Mouse (Mus musculus) NIH3T3 (cell line): ENCODE data around the gene Pitx2.

Experiments used
- DNase-seq: peaks from one replicate; pipeline ENCODE4 v3.0.0-alpha.2; 2012; ENCODE audit warnings: low read depth

Pitx2 gene

DNA sequence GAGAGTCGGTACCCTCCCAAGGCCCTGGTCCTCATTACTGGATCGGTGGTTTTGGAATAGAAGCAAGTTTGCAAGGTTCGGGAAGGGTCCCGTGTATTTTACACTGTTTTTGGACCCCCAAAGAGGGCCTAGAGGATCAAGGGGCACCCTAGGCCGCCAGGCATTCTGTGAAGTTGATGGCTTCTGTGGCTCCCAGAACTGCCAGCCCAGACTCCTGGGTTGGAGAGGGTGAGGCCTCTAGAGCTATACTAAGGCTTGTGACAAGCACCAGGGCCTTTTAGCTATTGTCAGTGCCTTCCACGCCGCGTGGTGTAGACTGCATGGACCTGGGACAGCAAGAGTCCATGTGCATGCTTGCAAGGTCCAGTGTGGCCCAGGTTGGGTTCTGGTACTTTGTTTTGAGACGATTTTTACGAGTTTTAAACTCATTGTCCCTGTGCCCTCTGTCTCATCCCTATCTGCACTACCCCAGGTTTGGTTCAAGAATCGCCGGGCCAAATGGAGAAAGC is 18.2 kb downstream of the Pitx2 start:
- DNase-seq = no peak

DNA sequence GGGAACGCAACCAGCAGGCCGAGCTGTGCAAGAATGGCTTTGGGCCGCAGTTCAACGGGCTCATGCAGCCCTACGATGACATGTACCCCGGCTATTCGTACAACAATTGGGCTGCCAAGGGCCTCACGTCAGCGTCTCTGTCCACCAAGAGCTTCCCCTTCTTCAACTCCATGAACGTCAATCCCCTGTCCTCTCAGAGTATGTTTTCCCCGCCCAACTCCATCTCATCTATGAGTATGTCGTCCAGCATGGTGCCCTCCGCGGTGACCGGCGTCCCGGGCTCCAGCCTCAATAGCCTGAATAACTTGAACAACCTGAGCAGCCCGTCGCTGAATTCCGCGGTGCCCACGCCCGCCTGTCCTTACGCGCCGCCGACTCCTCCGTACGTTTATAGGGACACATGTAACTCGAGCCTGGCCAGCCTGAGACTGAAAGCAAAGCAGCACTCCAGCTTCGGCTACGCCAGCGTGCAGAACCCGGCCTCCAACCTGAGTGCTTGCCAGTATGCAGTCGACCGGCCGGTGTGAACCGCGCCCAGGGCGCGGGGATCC is 18.8 kb downstream of the Pitx2 start:
- DNase-seq = no peak

DNA sequence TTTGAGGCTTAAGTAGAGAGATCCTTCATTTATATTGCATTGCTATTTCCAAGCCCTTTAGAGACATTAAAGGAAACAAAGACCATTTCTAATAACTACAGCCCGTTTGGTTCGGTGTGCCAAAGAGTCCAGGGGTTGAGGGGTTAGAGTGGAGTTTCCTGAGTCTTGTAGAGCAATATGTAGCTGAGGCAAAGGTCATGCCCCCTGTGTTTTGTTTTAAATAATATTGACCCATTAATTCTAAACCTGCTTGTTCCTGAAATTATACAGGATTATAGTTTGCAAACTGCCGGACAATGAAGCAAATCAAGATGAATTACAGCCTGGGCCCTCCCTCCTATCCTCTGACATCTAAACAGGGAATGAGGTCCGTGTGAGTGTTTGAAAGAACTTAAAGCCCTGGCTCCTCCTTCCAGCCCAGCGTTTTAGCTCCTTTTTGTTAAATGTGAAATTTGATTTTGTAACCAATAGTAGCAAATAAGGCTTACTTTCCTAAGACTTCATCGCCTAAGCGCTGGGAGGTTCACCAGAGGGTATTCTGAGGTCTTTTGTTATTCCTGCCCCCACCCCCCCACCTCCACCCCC is 20.5 kb downstream of the Pitx2 start:
- no peak for DNase-seq

DNA sequence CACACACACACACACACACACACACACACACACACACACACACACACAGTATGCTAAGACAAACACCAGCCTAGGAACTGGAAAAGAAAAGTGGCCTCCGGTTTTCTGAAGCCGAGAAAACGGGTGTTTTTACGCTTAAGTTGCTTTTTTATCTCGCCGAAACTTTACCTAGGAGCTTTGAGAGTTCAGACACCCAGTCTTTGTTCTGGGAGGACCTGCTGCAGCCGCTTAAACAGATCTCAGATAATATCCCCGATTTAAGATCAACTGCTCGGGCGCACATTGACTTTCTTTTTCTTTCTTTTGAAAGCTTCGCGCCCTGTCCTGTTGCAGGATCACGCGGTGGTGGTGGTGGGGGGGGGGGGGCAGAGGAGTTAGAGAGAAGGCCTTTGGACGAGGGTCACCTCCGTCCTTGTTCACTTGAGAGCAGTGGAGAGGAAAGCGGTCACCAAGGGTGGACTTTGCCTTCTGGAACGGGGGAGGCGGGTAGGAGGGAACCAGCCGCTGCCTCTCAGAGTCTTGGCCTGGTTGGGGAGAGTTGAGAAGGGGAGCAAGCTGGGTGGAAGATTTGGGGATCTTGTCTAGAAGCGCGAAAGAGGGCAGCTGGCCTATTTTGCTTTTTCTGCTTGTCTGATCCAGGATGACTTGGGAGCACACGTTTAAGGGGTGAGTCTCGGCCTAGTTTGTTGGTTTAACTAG is 21.2 kb downstream of the Pitx2 start:
- no peak for DNase-seq

DNA sequence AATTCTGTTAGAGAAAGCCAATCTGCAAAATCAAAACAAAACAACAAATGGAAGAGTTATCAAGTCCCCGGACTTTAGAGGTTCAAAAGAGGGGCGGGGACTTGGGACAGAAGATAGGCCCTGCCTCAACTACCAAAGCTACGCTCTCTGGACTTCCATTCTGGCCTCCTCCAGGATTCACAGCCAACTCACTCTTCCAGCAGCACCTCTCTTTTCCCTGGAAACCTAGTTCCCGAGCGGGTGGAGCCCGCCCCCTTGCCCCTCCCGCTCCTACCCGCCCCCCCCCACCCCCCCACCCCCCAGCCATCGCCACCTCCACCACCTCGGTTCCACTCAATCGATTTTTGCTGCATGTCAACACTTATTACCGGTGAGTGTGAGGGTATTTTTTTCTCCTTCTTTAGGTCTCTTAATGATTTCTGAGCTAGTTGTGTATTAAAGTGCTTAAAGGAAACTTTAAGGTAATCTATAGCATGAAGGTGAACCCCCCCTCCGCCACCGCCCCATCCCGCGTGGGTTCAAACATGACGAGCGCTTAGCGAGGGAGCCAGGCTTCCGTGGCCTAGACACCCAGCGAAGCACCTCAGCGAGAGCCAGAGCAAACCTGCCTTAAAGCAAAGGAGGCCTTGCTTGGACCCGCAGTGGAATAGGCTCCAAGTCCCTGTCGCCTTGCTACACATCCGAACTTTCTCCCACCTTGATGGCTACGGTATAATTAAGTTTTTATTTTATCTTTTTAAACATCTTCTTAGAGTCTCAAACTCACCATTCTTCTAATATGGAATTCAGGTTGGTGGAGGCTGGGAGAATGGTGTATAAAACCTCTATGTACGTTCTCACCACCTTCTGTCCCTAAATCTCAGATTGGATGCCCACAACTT is 21.9 kb downstream of the Pitx2 start:
- no peak for DNase-seq

DNA sequence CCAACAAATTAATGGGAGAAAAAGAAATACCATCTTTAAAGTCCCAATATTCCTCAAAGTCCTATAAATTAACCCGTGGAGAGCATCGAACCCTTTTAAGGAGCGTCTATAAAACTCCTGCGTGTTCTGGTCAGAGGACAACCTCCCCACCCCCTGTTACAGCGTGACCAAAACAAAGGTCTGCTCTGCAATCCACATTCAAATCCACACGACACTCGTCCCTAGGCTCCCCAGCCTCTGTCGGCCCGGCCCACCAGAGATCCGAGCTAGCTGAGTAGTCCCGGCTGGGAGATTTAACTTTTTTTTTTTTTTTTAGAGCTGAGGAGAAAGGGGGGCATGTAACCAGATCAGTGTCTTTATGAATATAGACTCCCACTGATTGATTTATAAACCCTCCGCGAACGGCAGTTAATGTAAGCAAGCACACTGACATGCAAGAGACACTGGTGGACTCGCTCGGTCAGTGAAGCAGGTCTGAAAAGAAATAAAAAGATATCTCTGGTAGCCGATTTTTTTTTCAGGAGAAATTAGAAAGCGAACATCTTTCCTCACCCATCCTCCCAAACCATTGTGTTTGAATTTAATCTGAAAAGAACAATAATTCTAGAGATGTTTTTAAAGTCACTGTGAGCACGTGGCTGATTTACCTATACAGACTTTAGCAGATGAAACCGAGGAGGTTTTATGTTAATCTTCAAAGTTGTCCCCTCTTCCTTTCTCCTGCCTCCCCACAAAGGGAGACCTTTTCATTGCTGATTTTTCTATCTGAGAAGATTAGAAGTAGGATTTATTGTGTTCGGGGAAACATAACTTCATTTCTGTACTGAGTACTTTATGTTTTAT is 23.0 kb downstream of the Pitx2 start:
- no peak for DNase-seq

DNA sequence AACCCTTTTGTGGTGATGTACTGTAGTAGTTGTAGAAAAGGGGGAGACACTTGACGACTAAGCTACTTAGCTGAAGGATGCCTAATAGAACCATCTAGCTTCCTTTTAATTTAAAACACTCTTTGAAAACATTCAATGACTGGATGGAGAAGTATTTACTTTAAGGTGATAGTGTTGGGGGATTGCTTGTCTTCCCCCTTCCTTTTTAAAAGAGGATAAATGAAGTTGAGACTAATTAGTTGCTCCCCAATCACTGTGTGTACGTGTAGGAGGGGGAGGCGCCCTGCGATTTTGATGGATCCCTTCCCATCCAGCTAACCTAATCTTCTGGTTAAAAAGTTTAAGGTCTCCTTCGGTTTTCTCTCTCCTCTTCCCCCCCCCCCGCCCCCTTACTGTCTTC is 23.7 kb downstream of the Pitx2 start:
- no peak for DNase-seq

DNA sequence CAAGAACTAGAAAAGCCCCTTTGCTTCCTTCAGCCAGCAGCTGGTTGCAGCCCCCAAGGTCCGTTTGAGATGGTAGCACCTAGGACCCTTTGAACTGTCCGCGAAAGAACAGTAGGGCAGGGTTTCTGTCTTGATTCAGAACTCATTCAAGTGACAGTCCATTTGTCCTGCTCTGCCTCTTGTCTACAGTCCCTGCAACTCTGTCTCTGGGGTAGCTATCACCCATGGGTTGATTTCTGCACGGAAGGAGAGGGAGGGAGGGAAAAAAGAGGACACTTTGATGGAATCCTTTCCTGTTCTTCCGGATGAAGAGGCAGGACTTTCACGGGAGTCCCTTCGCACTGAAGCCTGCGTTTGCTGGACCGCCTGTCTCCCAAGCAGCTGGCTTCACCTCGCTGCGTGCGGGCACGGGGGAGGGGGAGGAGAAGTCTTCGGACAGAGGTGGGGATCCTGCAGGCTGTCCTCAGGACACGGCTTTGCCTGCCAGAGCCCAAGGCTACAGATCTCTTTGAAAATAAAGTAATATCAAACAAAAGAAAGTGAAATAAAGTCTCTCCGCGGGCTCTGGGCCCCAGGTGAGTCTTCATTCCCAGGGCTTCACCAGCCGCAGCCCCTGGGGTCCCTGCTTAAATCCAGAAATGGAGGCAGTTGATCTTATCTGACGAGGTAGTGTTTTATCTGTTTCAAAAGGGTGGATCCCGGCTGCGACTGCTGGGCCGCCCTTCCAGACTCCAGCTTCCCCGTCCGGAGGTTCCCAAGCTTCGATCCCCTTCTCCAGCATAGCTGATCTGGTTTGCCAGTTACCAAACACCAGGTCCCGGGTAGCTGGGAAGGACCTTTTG is 24.5 kb downstream of the Pitx2 start:
- DNase-seq = no peak

DNA sequence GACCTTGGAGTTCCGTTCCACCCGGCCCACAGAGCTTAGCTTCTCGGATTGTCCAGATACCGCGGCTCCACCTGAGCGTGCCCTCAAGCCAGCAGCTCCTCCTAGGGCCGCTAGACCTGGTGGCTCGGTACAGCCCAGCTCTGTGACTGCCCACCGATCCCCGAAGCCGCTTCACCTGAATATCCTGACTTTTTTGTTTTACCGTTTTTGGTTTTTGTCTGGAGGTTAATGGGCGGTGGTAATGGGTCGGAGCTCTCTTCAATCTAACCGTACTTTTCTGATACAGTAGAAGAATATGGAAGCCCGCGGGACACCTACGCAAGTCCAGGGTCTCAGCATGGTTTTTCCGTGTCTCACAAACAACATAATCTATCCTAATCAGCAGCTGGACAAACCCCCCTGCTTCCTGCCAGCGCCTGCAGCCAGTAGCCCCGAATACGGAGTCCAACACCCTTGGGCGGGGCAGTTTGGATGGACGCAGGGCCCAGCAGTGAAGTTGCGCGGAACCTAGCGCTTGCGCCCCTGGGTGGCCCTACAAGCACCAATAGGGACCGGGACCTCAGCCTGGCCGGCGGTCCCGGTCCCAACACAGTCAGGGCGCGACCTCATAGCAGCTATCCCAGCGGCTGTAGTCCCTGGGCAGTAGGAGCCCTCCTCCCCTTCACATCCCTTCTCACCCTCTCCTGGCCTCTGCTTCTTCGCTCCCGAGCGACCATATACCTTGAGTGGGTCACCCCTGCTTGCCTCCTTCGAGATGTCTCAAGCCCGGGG is 25.3 kb downstream of the Pitx2 start:
- no peak for DNase-seq

DNA sequence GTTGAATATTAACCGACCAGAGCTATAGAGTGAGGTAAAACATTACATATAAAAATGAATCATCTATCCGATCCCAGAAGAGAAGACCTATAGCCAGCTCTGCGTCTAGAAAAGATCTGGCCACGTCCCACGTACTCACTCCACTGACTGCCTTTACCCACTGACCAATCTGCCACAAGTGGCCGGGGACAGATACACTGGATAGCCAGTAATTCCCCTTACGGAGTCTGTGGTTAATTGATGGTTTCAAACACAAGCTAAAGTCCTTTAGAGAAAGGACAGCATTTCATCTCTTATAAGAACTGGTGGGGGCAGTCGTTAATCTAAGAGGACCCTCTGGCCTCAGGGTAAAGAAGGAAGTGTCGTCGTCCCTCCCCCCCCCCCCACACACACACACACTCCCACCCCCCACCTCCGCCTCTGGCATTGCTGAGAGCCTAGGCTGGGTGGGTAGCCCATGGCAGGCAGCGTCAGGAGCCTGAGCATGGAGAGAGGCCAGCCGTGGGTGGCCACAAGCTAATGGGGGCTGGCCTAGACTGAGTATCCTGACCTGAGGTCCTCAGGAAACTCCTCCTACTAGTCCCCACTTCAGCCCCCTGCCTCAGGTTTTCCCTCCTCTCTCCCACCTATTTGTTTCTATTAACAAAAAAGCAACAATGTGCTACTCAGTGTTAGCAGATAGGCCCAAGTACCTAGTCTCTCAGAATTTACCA is 26.1 kb downstream of the Pitx2 start:
- DNase-seq = no peak

DNA sequence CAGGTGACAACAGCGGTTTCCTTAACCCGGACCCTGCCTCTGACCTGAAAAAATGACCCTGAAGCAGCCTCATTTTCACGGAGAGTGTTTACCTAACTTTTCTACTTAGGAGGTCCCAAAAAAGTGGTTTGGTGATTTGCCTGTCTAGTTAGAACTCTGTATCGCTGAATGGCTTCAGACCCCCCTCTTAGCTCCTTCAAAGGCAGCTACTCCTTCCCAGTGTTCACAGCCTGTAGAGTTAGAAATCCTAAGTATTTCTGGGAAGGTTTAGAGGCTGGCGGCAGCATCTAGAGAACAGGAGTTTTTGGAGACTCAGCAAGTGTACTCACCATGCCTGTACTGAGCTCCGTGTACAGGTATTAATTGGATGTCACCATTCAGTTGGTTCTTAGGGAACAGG is 27.0 kb downstream of the Pitx2 start:
- no peak for DNase-seq

DNA sequence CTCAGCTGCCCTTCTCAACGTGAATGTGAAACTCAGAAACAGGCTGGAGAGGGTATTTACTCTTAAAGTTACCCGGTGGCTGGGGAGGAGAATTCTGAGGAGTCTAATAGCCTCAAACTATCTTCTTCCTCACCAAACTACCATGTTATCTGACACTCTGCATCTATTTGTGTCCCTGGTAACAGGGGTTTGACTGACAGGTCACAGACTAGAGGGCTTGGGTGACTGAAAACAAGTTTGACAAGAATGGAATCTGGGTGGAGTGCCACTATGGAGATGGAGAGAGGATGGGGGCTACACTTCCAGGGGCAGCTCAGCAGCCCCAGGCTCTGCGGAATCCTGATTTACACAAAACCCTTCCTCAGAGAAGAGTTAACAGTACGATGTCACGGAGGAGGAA is 27.7 kb downstream of the Pitx2 start:
- DNase-seq = no peak

DNA sequence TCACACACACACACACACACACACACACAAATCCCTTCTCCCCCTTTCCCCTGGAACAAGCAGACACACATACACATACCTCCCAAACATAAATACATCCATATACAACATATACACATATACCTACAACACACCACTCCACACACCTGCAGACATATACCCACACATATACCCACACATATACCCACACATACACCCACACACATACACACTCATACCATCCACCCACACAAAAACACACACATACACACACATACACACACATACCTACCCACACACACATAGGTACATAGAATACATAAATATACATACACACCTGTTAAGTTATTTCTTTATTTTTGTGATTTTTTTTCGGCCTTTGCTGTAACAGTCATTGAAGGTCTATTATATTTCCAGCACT is 38.3 kb downstream of the Pitx2 start:
- no peak for DNase-seq

DNA sequence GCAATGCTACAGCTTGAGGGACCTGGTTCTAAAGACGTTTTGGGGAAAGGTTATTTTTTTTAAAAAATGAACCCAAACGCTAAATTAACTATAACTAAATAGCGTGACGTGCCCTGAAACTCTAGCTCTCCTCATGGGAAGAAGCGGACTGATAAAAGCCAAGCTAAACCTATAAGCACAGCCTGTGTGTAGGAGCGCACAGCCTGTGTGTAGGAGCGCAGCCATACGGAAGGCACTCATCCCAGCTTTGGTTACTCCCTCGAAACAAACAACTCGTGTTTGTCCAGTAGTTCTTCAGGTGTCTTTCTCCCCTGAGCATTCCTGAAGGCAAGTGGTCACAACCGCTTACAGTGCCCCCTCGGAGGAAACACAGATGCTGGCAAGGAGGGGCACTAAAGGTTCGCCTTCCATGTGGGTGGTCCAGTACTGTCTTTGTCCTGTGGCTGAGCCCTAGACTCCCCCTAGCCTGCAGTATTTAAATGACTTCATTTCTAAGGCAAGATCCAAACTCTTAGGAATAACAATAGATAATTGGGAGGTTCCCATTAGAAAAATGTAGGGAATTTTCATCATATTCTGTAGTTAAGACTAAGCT is 39.1 kb downstream of the Pitx2 start:
- no peak for DNase-seq

DNA sequence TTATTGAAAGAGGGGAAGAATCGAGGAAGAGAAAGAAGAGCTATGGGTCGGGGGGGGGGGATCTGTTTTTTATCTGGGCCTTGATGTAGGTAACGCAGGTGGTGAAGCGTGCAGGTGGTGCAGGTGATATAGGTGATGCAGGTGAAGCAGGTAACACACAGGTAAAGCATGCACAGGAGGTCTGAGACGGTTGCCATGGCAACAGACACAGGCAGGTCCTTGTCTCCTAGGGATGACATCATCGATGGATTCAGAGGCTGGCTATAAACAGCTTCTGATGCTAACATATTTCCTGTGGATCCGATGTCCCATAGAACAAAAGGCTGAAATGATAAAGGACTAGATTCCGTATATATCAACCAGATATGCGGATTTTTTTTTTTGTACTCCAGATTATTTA is 51.3 kb downstream of the Pitx2 start:
- DNase-seq = no peak

DNA sequence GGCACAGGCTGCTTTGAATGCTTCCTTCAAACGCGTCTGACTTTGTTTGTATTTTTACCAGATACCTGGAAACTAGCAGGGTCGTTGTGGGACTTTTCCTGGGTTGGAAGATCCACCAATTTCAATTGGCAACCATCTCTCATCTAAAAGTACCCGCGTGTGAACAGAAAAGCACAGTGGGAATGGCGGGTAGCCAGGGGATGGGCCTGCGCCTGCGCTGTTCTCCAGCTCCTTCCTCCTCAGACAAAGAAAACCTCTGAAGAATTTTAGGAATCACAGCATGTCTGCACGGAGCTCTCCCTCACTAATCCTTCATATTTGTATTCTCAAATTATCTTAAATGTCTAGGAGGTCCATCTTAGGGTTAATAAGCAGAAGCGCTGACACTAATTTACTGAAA is 54.6 kb downstream of the Pitx2 start:
- DNase-seq = no peak

DNA sequence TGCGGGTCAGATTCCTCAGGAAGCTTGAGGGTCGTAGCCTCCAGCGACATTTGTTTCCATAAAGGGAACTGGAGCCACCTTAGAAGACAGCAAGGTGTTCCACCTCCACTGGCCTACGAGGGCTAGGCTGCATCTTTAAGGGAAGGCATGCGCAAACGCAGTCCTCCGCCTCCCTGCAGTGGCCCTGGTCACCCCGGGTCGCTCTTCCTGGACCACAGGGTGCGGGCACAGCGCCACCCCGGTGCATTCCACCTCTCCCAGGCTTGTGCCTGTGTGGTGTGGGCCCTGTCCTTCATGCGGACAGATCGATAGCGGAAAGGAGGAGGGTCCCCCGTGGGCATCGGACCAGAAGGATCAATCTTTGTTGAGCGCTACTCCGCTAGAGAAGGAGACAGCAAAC is 56.6 kb downstream of the Pitx2 start:
- no peak for DNase-seq

DNA sequence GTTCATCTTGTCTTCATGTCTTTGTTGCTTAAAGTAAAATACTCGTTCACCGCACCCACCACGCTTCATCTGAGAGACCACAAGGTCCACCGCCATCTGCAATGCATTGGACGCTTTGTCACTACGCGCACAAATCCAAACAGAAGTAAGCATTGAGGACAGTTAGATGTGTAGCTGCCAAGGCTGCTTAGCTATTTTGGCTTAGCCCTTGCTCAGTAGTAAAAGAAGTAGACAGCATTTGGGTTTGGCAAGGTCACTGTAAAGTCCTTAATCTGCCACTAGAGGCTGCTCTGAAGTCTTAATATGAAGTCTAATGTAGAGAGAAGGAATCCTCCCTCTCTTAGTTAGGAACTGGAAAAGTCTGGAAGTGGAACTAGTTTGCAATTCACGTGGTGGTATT is 57.1 kb downstream of the Pitx2 start:
- DNase-seq = no peak

DNA sequence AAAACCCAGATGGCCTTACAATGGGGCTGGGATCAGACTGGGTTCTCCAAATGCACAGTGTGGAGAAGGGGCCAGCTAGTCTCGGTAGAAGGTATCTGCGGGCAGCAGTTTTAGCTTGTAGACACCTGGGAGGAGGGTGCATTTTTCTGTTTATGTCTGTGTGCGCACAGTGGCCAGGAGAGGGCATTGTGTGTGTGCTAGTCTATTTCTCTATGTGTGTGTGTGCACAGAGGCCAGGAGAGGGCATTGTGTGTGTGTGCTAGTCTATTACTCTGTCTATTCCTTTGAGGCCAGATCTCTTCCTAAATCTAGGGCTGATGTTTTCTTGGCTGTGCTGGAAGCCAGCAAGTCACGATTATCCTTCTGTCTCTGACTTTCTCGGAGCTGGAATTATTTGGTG is 58.8 kb downstream of the Pitx2 start:
- no peak for DNase-seq
